Mouse (Mus musculus): ENCODE measurements around the gene Ddit4.
A peak's percentile ranks its signal among the peaks of the same experiment; 100 is the strongest.

DNA sequence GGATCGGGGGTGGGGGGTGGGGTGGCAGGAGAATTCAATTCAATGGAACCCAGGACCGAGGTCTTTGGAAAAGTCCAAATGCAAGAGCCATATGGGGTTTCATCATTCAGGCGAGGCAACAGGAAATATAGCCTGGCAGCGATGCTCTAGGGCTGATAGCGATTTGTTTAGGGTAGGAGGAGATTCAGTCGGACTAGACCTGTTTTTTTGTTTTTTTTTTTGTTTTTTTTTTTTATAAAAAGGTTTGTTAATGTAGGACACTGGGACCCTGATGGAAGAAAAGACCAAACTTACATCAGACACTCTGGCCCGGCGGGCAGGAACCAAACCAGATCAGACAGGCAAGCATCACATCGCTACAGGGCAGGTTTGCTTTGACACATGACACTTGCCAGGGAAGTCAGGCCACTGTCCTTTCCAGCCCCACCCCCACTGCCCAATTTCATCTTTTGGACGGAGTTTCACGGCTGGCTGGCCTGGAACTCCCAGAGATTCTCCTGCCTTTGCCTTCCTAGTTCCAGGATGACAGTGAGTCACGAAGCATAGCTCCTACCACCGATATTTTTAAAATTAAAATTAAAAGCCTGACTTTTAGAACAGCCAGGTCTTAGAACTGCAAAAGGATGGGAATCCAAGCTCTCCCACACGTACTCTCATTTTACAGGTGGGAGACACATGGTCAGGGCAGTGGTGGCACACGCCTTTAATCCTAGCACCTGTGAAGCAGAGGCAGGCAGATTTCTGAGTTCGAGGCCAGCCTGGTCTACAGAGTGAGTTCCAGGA lies 1.3 kb upstream of the Ddit4 start:
- TF ChIP-seq ZC3H11A (IDR thresholded peaks at IDR 0.05; ENCODE audit: borderline replicate concordance, low read depth, low read length) = no peak
- TF ChIP-seq ZNF384 (IDR thresholded peaks at IDR 0.05; ENCODE audit: low read depth, low read length) = peak; percentile 71
- no peak for TF ChIP-seq MAFK (IDR thresholded peaks at IDR 0.05; ENCODE audit: insufficient read depth, low read depth, low read length)
- TF ChIP-seq CHD2 (IDR thresholded peaks at IDR 0.05; ENCODE audit: low read depth, low read length) = no peak
- TF ChIP-seq HCFC1 (IDR thresholded peaks at IDR 0.05; ENCODE audit: borderline replicate concordance, insufficient read depth, low read length) = no peak
